Mouse (Mus musculus): ENCODE data around the gene Copb1.

DNA sequence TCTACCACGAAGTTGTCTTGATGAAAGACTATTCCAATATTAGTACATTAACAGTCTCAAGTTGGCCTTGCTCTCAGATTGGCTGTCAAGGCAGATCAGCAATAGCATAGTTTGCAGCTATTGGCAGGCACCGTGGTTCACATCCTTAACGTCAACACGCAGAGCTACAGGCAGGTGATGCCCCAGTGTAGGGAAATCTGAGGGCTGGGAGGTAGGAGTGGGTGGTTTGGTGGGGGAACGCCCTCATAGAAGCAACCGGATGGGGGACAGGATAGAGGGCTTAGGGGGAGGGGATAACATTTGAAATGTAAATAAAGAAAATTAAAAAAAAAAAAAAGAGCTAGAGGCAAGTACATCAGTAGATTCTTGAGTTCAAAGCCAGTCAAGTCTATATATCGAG is 20.5 kb downstream of the Copb1 start:
- TF ChIP-seq UBTF (IDR thresholded peaks at IDR 0.05; ENCODE audit: borderline replicate concordance, insufficient read depth, low read depth, low read length) (no peak), MAFK (IDR thresholded peaks at IDR 0.05; ENCODE audit: borderline replicate concordance, low read depth, low read length) (no peak), MAZ (IDR thresholded peaks at IDR 0.05; ENCODE audit: low read depth, low read length) (no peak), GATA1 (IDR thresholded peaks at IDR 0.05; ENCODE audit: low read depth, low read length) (no peak), ETS1 (IDR thresholded peaks at IDR 0.05; ENCODE audit: low read depth, low read length) (no peak), CTCF (IDR thresholded peaks at IDR 0.05 in 2 of 3, conservative IDR thresholded peaks at IDR 0.05 in 1 of 3; ENCODE audit: control insufficient read depth in 1 of 3, insufficient read depth in 1 of 3, low read depth in 2 of 3, low read length in 3 of 3, poor library complexity in 1 of 3, severe bottlenecking in 1 of 3) (no peak), NELFE (IDR thresholded peaks at IDR 0.05; ENCODE audit: low read depth, low read length) (no peak), EP300 (IDR thresholded peaks at IDR 0.05; ENCODE audit: low read depth in 1 of 2, low read length in 2 of 2) (no peak)
